Mouse (Mus musculus) hindbrain, embryonic 10.5 days (tissue): ENCODE measurements around the gene Ubtf. TPM values are rescaled to one million over a fixed set of nuclear protein-coding genes. Genes with fewer than 3 reads are reported as not detected.

ENCODE experiments used
- DNase-seq: peaks from one replicate; pipeline ENCODE4 v3.0.0-alpha.2; 2017; ENCODE audit warnings: low spot score
- H3K27ac ChIP-seq: fragments of 300-500 bp; sonication (generic); 2 replicates; pipeline ENCODE4 v1.5.1; 2016; ENCODE audit warnings: mild to moderate bottlenecking, moderate library complexity
- H3K27me3 ChIP-seq: fragments of 300-500 bp; sonication (generic); 2 replicates; pipeline ENCODE4 v1.6.1; 2016; ENCODE audit warnings: mild to moderate bottlenecking; ENCODE audit not compliant: poor library complexity, insufficient read depth, severe bottlenecking
- H3K36me3 ChIP-seq: fragments of 300-500 bp; sonication (generic); 2 replicates; pipeline ENCODE4 v1.6.1; 2016; ENCODE audit warnings: mild to moderate bottlenecking, moderate library complexity
- H3K4me1 ChIP-seq: fragments of 300-500 bp; sonication (generic); replicated peaks from 2 replicates; pipeline ENCODE4 v1.6.1; 2016; ENCODE audit warnings: mild to moderate bottlenecking
- H3K4me3 ChIP-seq: fragments of 300-500 bp; sonication (generic); 2 replicates; pipeline ENCODE4 v1.5.1; 2016; ENCODE audit warnings: mild to moderate bottlenecking, moderate library complexity
- H3K9me3 ChIP-seq: fragments of 300-500 bp; sonication (generic); 2 replicates; pipeline ENCODE4 v1.6.1; 2016; ENCODE audit warnings: mild to moderate bottlenecking, moderate library complexity
- WGBS: fragments of 180-500 bp; shearing (Covaris S2); methylation state at CpG from one replicate; pipeline ENCODE4 v1.1.7; 2016; 5-methylcytosine and 5-hydroxymethylcytosine counted together
- polyA plus RNA-seq: library from polyadenylated mRNA; unstranded; fragments of >200 nt; fragmentation: Nextera tagmentation; extraction: Ambion mirVana; gene quantifications from 2 replicates; pipeline ENCODE4 v1.2.1, GENCODE M21; 2016

Ubtf gene
- polyA plus RNA-seq, 1 experiment from 2014 or later, result 82.6 TPM

DNA sequence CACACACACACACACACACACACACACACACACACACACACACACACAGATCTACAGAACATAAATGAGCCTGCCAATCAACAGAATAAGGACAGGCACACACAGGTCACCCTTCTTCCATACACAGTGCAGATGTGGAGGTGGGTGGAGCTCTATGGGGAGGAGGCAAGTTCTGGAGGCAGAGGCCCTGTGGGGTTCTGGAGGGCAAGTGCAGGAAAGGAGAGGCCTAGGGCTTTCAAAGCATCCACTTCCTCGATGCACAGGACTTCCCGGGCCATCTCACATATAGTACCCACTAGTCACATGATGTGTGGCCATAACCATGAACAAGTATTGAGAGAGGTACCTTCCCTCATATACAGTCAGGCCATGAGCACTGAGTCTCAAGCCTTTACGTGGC lies 36.0 kb upstream of the Ubtf start:
- peaks cover 33% of the 10 kb centered on the region for H3K27me3 ChIP-seq
- WGBS, result 97% methylated on average over 3 of the region's 3 CpGs
- no peak overlapping the region for H3K4me3 ChIP-seq
- peaks cover 29% of the 10 kb centered on the region for H3K4me1 ChIP-seq
- H3K9me3 ChIP-seq, result no peaks in the 10 kb centered on the region
- H3K36me3 ChIP-seq, result no peaks in the 10 kb centered on the region
- DNase-seq, result no peak
- no peak overlapping the region for H3K27ac ChIP-seq

DNA sequence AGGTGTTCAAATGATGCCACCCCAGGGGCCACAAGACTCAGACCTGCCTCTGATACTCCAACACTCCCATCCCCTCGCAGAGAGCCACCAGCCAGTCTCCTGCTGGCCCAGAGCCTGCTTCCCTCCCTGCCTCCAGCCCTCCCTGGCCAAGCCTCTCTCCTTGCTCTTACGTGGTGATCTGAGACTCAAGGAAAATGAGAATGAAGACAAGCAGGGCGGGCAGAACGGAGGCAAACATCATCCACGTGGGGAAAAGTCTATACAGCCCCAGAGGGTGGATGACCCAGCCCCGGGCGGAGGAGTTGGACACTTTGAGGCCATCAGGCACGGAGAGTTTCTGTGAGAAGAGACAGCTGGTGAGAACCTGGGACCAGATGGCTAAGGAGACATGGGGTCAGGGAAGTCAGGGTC lies 33.5 kb upstream of the Ubtf start:
- H3K36me3 ChIP-seq, result no peaks in the 10 kb centered on the region
- peaks cover 31% of the 10 kb centered on the region for H3K27me3 ChIP-seq
- DNase-seq, result no peak
- no peaks in the 10 kb centered on the region for H3K9me3 ChIP-seq
- H3K27ac ChIP-seq, result no peak overlapping the region
- 45% methylated on average over 8 of the region's 8 CpGs for WGBS
- H3K4me3 ChIP-seq, result no peak overlapping the region
- H3K4me1 ChIP-seq, result peaks cover 25% of the 10 kb centered on the region

DNA sequence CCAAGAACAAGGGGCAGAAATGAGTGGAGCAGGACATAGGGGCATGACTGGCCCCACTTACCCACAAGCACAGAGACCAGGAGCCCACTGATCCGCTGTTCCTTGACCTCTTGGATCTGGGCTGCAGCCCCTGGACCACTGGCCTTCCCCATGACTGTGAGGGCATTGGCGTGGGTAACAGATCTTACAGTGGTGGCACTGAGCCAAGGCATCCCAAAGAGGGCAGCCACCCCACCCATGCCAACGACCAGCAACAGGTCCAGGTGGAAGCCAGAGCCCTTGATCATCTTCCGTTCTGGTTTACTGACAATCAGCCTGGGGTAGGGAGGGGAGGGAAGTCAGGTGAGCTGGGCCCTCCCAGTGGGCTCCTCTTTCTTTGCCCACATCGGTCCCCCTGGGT lies 32.8 kb upstream of the Ubtf start:
- no peaks in the 10 kb centered on the region for H3K36me3 ChIP-seq
- 57% methylated on average over 5 of the region's 5 CpGs for WGBS
- no peak overlapping the region for H3K4me3 ChIP-seq
- peaks cover 27% of the 10 kb centered on the region for H3K27me3 ChIP-seq
- H3K9me3 ChIP-seq, result no peaks in the 10 kb centered on the region
- no peak overlapping the region for H3K27ac ChIP-seq
- DNase-seq, result no peak
- H3K4me1 ChIP-seq, result peaks cover 21% of the 10 kb centered on the region

DNA sequence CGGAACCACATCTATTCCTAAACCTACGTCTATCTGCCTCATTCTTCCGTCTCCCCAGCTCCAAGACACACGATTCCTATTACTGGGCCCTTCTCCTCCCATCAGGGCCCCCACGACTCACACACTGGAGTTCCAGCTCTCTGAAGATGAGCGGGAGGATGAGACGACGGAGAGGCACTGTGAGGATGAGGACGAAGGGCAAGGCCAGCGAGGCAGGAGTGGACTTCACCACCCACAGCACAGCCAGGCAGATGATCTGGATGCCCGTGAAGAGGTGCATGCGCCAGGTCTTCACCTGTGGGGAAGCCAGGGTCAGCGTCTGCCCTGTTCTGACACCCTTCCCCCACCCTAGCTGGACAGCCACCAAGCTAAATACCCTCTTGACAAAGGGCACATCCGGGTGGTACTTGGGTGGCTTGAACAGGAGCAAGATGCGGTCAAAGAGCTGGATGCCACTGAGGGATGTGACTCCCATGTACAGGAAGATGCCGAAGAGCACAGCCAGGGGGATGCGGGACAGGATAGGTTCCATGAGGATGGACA lies 31.5 kb upstream of the Ubtf start:
- DNase-seq, result no peak
- H3K4me1 ChIP-seq, result peaks cover 22% of the 10 kb centered on the region
- WGBS, result 89% methylated on average over 17 of the region's 17 CpGs
- H3K9me3 ChIP-seq, result no peaks in the 10 kb centered on the region
- no peak overlapping the region for H3K4me3 ChIP-seq
- no peak overlapping the region for H3K27ac ChIP-seq
- H3K36me3 ChIP-seq, result no peaks in the 10 kb centered on the region
- H3K27me3 ChIP-seq, result peaks cover 15% of the 10 kb centered on the region

DNA sequence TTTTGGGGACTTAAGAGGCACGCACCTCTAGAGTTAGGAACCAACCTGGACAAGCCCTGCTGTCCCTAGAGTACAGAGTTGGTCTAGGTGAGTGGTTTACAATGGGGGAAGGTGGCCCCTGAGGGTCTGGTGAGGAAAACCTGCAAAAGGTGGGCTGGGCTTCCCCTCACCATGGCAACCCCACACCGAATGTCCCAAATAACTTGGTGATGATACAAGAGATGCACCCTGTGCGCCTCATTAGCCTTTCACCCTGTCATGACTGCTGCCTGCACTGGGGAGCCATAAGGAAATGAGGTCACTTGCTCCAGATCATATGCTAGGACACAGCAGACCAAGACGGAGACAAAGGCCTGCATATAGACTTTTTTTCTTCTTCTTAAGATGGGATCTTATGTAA lies 30.9 kb upstream of the Ubtf start:
- Histone ChIP-seq H3K27ac (no peak overlapping the region), H3K9me3 (no peaks in the 10 kb centered on the region), H3K4me1 (peaks cover 22% of the 10 kb centered on the region), H3K4me3 (no peak overlapping the region), H3K36me3 (no peaks in the 10 kb centered on the region), H3K27me3 (peaks cover 14% of the 10 kb centered on the region)
- WGBS, result 85% methylated on average over 4 of the region's 4 CpGs
- no peak for DNase-seq

- Histone ChIP-seq H3K27me3 (peaks cover 14% of the 10 kb centered on the region), H3K4me3 (no peak overlapping the region), H3K4me1 (peaks cover 22% of the 10 kb centered on the region), H3K27ac (no peak overlapping the region), H3K9me3 (no peaks in the 10 kb centered on the region), H3K36me3 (no peaks in the 10 kb centered on the region)
- DNase-seq, result no peak
- WGBS, result 96% methylated on average over 3 of the region's 3 CpGs
These were observed 29.8 kb upstream of the Ubtf start for GRCm38 (mm10) chr11:102349189-102349954.

DNA sequence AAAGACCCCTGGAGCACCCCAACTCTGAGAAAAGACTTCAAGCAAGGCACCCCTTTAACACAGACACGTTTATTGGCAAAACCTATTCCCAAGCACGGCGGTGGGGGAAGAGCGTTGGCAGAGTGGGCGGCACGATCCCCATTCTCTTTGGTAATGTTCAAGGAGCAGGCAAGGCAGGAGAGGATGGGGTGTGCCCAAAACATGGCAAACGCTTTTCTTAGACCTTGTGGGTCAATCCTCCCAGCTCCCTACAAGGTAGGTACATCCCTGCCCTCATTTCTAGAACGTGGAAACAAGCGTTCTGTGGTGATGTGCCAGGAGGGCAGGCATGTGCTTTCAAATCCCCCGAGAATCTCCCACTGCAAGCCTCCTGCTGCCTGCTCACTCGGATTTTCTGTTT lies 29.2 kb upstream of the Ubtf start:
- H3K27me3 ChIP-seq, result peaks cover 14% of the 10 kb centered on the region
- H3K36me3 ChIP-seq, result no peaks in the 10 kb centered on the region
- DNase-seq, result no peak
- H3K4me3 ChIP-seq, result no peak overlapping the region
- WGBS, result 84% methylated on average over 11 of the region's 11 CpGs
- H3K27ac ChIP-seq, result no peak overlapping the region
- no peaks in the 10 kb centered on the region for H3K9me3 ChIP-seq
- H3K4me1 ChIP-seq, result peaks cover 22% of the 10 kb centered on the region

- no peak for DNase-seq
- Histone ChIP-seq H3K36me3 (no peaks in the 10 kb centered on the region), H3K27me3 (peaks cover 12% of the 10 kb centered on the region), H3K9me3 (no peaks in the 10 kb centered on the region), H3K27ac (no peak overlapping the region), H3K4me1 (peaks cover 21% of the 10 kb centered on the region), H3K4me3 (no peak overlapping the region)
- WGBS, result 87% methylated on average over 7 of the region's 7 CpGs
These were observed 28.6 kb upstream of the Ubtf start for GRCm38 (mm10) chr11:102348101-102348585.

GRCm38 (mm10) chr11:102347683-102348082 lies 28.1 kb upstream of the Ubtf start:
- DNase-seq, result no peak
- Histone ChIP-seq H3K27ac (no peak overlapping the region), H3K9me3 (no peaks in the 10 kb centered on the region), H3K36me3 (no peaks in the 10 kb centered on the region), H3K27me3 (peaks cover 7% of the 10 kb centered on the region), H3K4me3 (no peak overlapping the region), H3K4me1 (peaks cover 19% of the 10 kb centered on the region)
- 65% methylated on average over 5 of the region's 5 CpGs for WGBS

DNA sequence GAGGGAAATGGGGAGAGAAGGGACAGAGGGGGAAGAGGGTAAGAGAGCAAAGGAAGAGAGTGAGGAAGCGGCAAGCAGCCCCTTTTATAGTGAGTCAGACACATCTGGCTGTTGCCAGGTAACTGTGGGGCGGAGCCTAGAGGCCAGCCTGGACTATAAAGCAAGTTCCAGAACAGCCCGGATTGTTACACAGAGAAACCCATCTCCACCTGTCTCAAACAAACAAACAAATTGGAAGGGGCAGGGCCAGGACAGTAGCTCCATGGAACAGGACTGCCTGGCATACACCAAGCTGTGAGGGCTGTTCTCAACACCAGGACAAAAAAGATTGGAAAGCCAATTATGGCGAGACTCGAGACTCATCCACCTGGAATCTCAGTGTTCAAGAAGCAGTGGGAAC lies 27.4 kb upstream of the Ubtf start:
- no peaks in the 10 kb centered on the region for H3K9me3 ChIP-seq
- no peak overlapping the region for H3K4me3 ChIP-seq
- H3K27ac ChIP-seq, result no peak overlapping the region
- no peaks in the 10 kb centered on the region for H3K36me3 ChIP-seq
- peaks cover 15% of the 10 kb centered on the region for H3K4me1 ChIP-seq
- WGBS, result 75% methylated on average over 5 of the region's 5 CpGs
- DNase-seq, result no peak
- H3K27me3 ChIP-seq, result no peaks in the 10 kb centered on the region; the same call in 1 of the 2 replicates

DNA sequence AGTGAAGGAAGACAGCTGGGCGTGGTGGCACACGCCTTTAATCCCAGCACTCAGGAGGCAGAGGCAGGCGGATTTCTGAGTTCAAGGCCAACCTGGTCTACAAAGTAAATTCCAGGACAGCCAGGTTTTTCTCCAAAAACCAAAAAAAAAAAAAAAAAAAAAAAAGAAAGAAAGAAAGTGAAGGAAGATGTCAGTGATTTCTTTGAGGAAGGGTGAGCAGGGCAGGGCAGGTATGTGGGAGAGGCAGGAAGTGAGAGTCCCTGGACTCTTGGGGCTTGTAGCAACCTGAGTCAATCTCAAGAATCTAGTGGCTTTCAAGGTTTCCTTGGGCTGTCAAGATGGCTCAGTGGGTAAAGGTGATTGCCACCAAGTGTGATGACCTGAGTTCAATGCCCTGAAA lies 24.9 kb upstream of the Ubtf start:
- peaks cover 11% of the 10 kb centered on the region for H3K4me1 ChIP-seq
- H3K27ac ChIP-seq, result no peak overlapping the region
- 90% methylated on average over 3 of the region's 3 CpGs for whole genome bisulfite sequencing
- no peak overlapping the region for H3K4me3 ChIP-seq
- no peaks in the 10 kb centered on the region for H3K9me3 ChIP-seq
- H3K36me3 ChIP-seq, result no peaks in the 10 kb centered on the region
- no peaks in the 10 kb centered on the region for H3K27me3 ChIP-seq
- DNase-seq, result no peak

GRCm38 (mm10) chr11:102342742-102343141 lies 23.2 kb upstream of the Ubtf start:
- H3K27ac ChIP-seq, result peak overlapping the region; percentile 35; the same call in 1 of the 2 replicates
- H3K36me3 ChIP-seq, result no peaks in the 10 kb centered on the region
- H3K4me1 ChIP-seq, result peaks cover 11% of the 10 kb centered on the region
- H3K27me3 ChIP-seq, result no peaks in the 10 kb centered on the region
- WGBS, result 72% methylated on average over 12 of the region's 12 CpGs
- no peaks in the 10 kb centered on the region for H3K9me3 ChIP-seq
- DNase-seq, result no peak
- H3K4me3 ChIP-seq, result no peak overlapping the region

- no peaks in the 10 kb centered on the region for H3K27me3 ChIP-seq
- H3K4me1 ChIP-seq, result peaks cover 6% of the 10 kb centered on the region; the same call in 1 of the 2 replicates
- 94% methylated on average over 4 of the region's 4 CpGs for WGBS
- no peak overlapping the region for H3K4me3 ChIP-seq
- H3K9me3 ChIP-seq, result no peaks in the 10 kb centered on the region
- no peak overlapping the region for H3K27ac ChIP-seq
- no peak for DNase-seq
- no peaks in the 10 kb centered on the region for H3K36me3 ChIP-seq
These were observed 21.6 kb upstream of the Ubtf start for GRCm38 (mm10) chr11:102341101-102341500.
